Mouse (Mus musculus): ENCODE measurements at regions not wholly inside any gene's neighbourhood (a gene's known extent, or its start where the extent isn't known, plus 50 kb on each side); places are given as distances from the start of the nearest gene placed in this dataset.

- WGBS, result 79% methylated on average over 3 of the region's 3 CpGs
- Histone ChIP-seq H3K4me2 (replicated peaks; ENCODE audit: low read depth, low read length) (no peak overlapping the region), H3K27ac (ENCODE audit: low read depth, low read length) (no peak overlapping the region), H3K4me1 (ENCODE audit: control insufficient read depth, insufficient read depth, low read length) (no peaks in the 10 kb centered on the region), H3K36me3 (ENCODE audit: control insufficient read depth, insufficient read depth, low read length) (no peaks in the 10 kb centered on the region), H3K9ac (ENCODE audit: low read depth, low read length) (no peak overlapping the region), H3K9me3 (ENCODE audit: control insufficient read depth, low read length) (no peaks in the 10 kb centered on the region), H3K27me3 (ENCODE audit: control insufficient read depth, insufficient read depth, low read length) (no peaks in the 10 kb centered on the region), H3K4me3 (ENCODE audit: low read length) (no peak overlapping the region)
- ATAC-seq (ENCODE audit: low FRiP score, low TSS enrichment), result no peak
Measured at GRCm38 (mm10) chr14:11417857-11418256, 61.3 kb upstream of the Gm3839 start.

DNA sequence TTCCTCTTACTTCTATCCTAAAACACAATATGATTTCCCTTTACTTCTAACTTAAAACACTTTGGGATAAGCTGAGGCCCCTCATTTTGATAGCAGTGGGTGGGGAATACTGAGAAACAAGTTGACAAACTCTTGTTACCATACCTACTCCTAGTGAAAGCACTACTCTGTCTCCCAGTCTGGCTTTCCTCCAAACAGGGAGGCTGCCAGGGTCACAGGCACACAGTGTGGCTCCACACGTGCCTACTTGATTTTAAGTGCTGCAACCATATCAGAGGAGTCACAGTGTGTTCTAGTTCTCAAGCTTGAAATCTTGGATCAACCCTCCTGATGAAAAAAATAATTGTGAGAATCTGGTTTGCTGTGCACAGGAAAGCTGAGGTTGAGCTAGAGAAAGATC, 65.8 kb upstream of the Gm3839 start:
- Histone ChIP-seq H3K4me3 (ENCODE audit: low read length) (no peak overlapping the region), H3K4me1 (ENCODE audit: control insufficient read depth, insufficient read depth, low read length) (no peaks in the 10 kb centered on the region), H3K9me3 (ENCODE audit: control insufficient read depth, low read length) (no peaks in the 10 kb centered on the region), H3K27me3 (ENCODE audit: control insufficient read depth, insufficient read depth, low read length) (no peaks in the 10 kb centered on the region), H3K4me2 (replicated peaks; ENCODE audit: low read depth, low read length) (no peak overlapping the region), H3K9ac (ENCODE audit: low read depth, low read length) (no peak overlapping the region), H3K27ac (ENCODE audit: low read depth, low read length) (no peak overlapping the region), H3K36me3 (ENCODE audit: control insufficient read depth, insufficient read depth, low read length) (no peaks in the 10 kb centered on the region)
- 61% methylated on average over 1 of the region's 1 CpGs for WGBS
- no peak for ATAC-seq (ENCODE audit: low FRiP score, low TSS enrichment)

- 85% methylated on average over 16 of the region's 16 CpGs for WGBS
Measured at GRCm38 (mm10) chr14:11428256-11429240, 72.0 kb upstream of the Gm3839 start.

GRCm38 (mm10) chr14:11435166-11435784, 78.7 kb upstream of the Gm3839 start:
- Histone ChIP-seq H3K36me3 (ENCODE audit: control insufficient read depth, insufficient read depth, low read length) (no peaks in the 10 kb centered on the region), H3K4me2 (replicated peaks; ENCODE audit: low read depth, low read length) (no peak overlapping the region), H3K4me1 (ENCODE audit: control insufficient read depth, insufficient read depth, low read length) (no peaks in the 10 kb centered on the region), H3K9me3 (ENCODE audit: control insufficient read depth, low read length) (no peaks in the 10 kb centered on the region), H3K4me3 (ENCODE audit: low read length) (no peak overlapping the region), H3K9ac (ENCODE audit: low read depth, low read length) (no peak overlapping the region), H3K27ac (ENCODE audit: low read depth, low read length) (no peak overlapping the region), H3K27me3 (ENCODE audit: control insufficient read depth, insufficient read depth, low read length) (no peaks in the 10 kb centered on the region)
- no peak for ATAC-seq (ENCODE audit: low FRiP score, low TSS enrichment)
- WGBS, result 78% methylated on average over 7 of the region's 7 CpGs

More at GRCm38 (mm10) chr14:11428256-11429240, 72.0 kb upstream of the Gm3839 start:
- Histone ChIP-seq H3K27me3 (ENCODE audit: control insufficient read depth, insufficient read depth, low read length) (no peaks in the 10 kb centered on the region), H3K4me2 (replicated peaks; ENCODE audit: low read depth, low read length) (no peak overlapping the region), H3K27ac (ENCODE audit: low read depth, low read length) (no peak overlapping the region), H3K4me3 (ENCODE audit: low read length) (no peak overlapping the region), H3K4me1 (ENCODE audit: control insufficient read depth, insufficient read depth, low read length) (no peaks in the 10 kb centered on the region), H3K9ac (ENCODE audit: low read depth, low read length) (no peak overlapping the region), H3K36me3 (ENCODE audit: control insufficient read depth, insufficient read depth, low read length) (no peaks in the 10 kb centered on the region), H3K9me3 (ENCODE audit: control insufficient read depth, low read length) (no peaks in the 10 kb centered on the region)
- ATAC-seq (ENCODE audit: low FRiP score, low TSS enrichment), result no peak

DNA sequence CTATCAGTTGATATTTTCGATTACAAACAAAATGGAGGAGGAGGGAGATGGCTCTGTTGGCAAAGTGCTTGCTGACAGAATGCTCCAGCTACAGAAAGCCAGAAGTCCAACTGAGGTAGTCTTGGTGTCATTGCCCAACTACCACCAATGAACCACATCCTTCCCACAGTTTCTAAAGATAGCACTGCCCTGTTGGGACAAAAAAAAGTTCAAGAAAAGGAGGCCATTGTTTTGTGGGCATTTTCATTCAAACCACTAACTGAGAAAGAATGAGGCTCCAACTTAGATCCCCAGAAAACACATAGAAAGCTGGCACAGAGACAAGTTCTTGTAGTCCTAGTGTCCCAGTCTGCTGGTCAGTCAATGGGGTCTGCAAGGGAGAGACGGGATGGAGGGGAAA, 82.1 kb upstream of the Gm3839 start:
- Histone ChIP-seq H3K4me2 (replicated peaks; ENCODE audit: low read depth, low read length) (no peak overlapping the region), H3K4me1 (ENCODE audit: control insufficient read depth, insufficient read depth, low read length) (no peaks in the 10 kb centered on the region), H3K36me3 (ENCODE audit: control insufficient read depth, insufficient read depth, low read length) (no peaks in the 10 kb centered on the region), H3K27me3 (ENCODE audit: control insufficient read depth, insufficient read depth, low read length) (no peaks in the 10 kb centered on the region), H3K27ac (ENCODE audit: low read depth, low read length) (no peak overlapping the region), H3K4me3 (ENCODE audit: low read length) (no peak overlapping the region), H3K9me3 (ENCODE audit: control insufficient read depth, low read length) (no peaks in the 10 kb centered on the region), H3K9ac (ENCODE audit: low read depth, low read length) (no peak overlapping the region)
- 75% methylated on average over 2 of the region's 2 CpGs for WGBS
- no peak for ATAC-seq (ENCODE audit: low FRiP score, low TSS enrichment)

DNA sequence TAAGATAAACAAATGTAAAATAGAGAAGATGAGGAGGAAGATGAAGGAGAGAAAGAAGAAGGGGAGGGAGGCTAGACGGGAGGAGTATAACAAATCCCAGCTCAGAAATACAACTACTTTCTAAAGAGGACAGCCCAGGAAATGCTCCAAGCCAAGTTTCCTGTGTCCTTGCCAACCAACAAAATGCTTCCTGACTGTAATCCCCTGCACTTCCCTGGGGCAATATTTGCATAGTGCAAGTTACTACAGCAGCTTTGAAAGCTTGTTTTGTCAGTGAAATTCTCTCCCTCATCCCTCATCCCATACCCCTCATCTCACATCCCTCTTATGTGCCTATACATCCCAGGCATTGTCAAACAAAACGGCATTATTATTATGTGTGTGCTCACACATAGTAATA, 83.7 kb upstream of the Gm3839 start:
- Histone ChIP-seq H3K4me2 (replicated peaks; ENCODE audit: low read depth, low read length) (no peak overlapping the region), H3K9ac (ENCODE audit: low read depth, low read length) (no peak overlapping the region), H3K36me3 (ENCODE audit: control insufficient read depth, insufficient read depth, low read length) (no peaks in the 10 kb centered on the region), H3K27ac (ENCODE audit: low read depth, low read length) (no peak overlapping the region), H3K9me3 (ENCODE audit: control insufficient read depth, low read length) (no peaks in the 10 kb centered on the region), H3K27me3 (ENCODE audit: control insufficient read depth, insufficient read depth, low read length) (no peaks in the 10 kb centered on the region), H3K4me3 (ENCODE audit: low read length) (no peak overlapping the region), H3K4me1 (ENCODE audit: control insufficient read depth, insufficient read depth, low read length) (no peaks in the 10 kb centered on the region)
- 76% methylated on average over 2 of the region's 2 CpGs for WGBS
- ATAC-seq (ENCODE audit: low FRiP score, low TSS enrichment), result no peak

DNA sequence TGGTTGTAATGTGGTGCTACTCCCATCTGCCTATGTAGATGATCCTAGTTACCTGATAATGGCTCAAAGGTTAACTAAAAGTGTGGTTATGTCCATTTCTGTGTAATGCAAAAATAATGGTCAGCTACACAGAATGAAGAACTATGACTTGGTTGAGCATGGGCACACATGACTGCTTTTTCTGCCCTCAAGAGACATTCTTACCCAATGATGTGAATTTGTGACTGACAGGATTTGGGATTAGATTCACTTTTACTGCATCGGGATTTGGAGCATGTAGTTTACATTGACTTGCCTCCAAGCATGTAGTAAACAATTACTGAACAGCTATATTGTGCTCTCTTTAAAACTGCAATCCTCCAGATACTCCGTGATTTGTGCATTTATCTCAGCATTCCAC, 93.4 kb upstream of the Gm3839 start:
- H3K4me3 ChIP-seq (ENCODE audit: low read length), result no peak overlapping the region
- H3K36me3 ChIP-seq (ENCODE audit: control insufficient read depth, insufficient read depth, low read length), result no peaks in the 10 kb centered on the region
- no peak overlapping the region for H3K27ac ChIP-seq (ENCODE audit: low read depth, low read length)
- H3K4me2 ChIP-seq (replicated peaks; ENCODE audit: low read depth, low read length), result no peak overlapping the region
- H3K9ac ChIP-seq (ENCODE audit: low read depth, low read length), result no peak overlapping the region
- no peaks in the 10 kb centered on the region for H3K27me3 ChIP-seq (ENCODE audit: control insufficient read depth, insufficient read depth, low read length)
- no peaks in the 10 kb centered on the region; the same call in 1 of the 2 replicates for H3K9me3 ChIP-seq (ENCODE audit: control insufficient read depth, low read length)
- no peak for ATAC-seq (ENCODE audit: low FRiP score, low TSS enrichment)
- no peaks in the 10 kb centered on the region for H3K4me1 ChIP-seq (ENCODE audit: control insufficient read depth, insufficient read depth, low read length)
- WGBS, result 88% methylated on average over 2 of the region's 2 CpGs

DNA sequence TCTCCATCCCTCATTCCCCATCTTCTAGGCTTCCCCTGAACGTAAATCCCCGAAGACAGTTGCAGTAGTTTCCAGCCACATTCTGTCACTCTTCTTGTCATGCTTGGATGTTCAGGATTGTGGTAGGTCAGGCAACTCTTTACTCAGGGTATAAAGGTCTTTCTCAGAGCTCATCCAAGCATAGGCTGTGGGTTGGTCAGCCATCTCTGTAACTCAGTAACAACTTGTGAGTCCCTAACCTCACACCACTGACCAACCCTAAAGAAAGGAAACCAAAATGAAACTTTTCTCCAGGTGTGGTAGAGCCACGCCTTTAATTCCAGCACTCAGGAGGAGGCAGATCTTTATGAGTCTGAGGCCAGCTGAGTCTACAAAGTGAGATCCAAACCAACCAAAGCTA, 75.6 kb upstream of the Ptprg start:
- H3K9ac ChIP-seq (ENCODE audit: low read depth, low read length), result no peak overlapping the region
- peak; percentile 87 for ATAC-seq (ENCODE audit: low FRiP score, low TSS enrichment)
- H3K4me3 ChIP-seq (ENCODE audit: low read length), result no peak overlapping the region
- H3K4me1 ChIP-seq (ENCODE audit: control insufficient read depth, insufficient read depth, low read length), result 0 out of 2 replicates have a peak, but pooled peaks cover 6% of the 10 kb centered on the region
- 79% methylated on average over 3 of the region's 3 CpGs for WGBS
- H3K9me3 ChIP-seq (ENCODE audit: control insufficient read depth, low read length), result no peaks in the 10 kb centered on the region
- no peaks in the 10 kb centered on the region for H3K36me3 ChIP-seq (ENCODE audit: control insufficient read depth, insufficient read depth, low read length)
- H3K27ac ChIP-seq (ENCODE audit: low read depth, low read length), result no peak overlapping the region
- H3K27me3 ChIP-seq (ENCODE audit: control insufficient read depth, insufficient read depth, low read length), result no peaks in the 10 kb centered on the region
- H3K4me2 ChIP-seq (replicated peaks; ENCODE audit: low read depth, low read length), result no peak overlapping the region

- no peak overlapping the region for H3K9ac ChIP-seq (ENCODE audit: low read depth, low read length)
- H3K27ac ChIP-seq (ENCODE audit: low read depth, low read length), result no peak overlapping the region
- H3K9me3 ChIP-seq (ENCODE audit: control insufficient read depth, low read length), result no peaks in the 10 kb centered on the region
- peak; percentile 32; the same call in 1 of the 2 replicates for ATAC-seq (ENCODE audit: low FRiP score, low TSS enrichment)
- H3K4me2 ChIP-seq (replicated peaks; ENCODE audit: low read depth, low read length), result no peak overlapping the region
- H3K36me3 ChIP-seq (ENCODE audit: control insufficient read depth, insufficient read depth, low read length), result no peaks in the 10 kb centered on the region
- no peaks in the 10 kb centered on the region for H3K27me3 ChIP-seq (ENCODE audit: control insufficient read depth, insufficient read depth, low read length)
- no peak overlapping the region for H3K4me3 ChIP-seq (ENCODE audit: low read length)
- 37% methylated on average over 4 of the region's 4 CpGs for whole genome bisulfite sequencing
- 0 out of 2 replicates have a peak, but pooled peaks cover 6% of the 10 kb centered on the region for H3K4me1 ChIP-seq (ENCODE audit: control insufficient read depth, insufficient read depth, low read length)
Measured at GRCm38 (mm10) chr14:11482151-11482550, 71.2 kb upstream of the Ptprg start.

All from kidney, embryonic 14.5 days (tissue).